Comparison of ENCODE assay signal across 20 mouse cellular contexts in the genomic region with DNA sequence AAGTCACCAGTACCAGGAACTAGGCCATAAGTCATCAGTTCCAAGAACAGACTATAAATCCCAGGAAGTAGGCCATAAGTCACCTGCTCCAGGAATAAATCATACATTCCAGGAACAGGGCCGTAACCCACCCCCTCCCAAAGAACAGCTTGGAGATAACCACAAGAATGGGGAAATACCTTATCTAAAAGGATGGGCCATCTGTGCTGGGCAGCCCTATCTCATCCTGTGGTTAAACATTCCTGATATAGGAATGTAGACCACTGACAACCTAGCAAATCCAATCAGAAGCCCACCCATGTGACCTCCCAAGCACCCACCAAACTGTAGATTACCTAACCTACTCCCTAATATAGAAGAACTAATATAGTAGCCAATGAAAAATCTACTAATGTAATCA. TPM values are rescaled to one million over a fixed set of nuclear protein-coding genes. Genes with fewer than 3 reads are reported as not detected.
DNase-seq lines count a peak whose midpoint lies in the region; ATAC-seq and TF ChIP-seq lines count a peak whose summit lies in the region.
"Had no signal": no experiment of that assay in that cellular context is flagged by ENCODE, and none has a peak within 500 bp of the region (broad histone marks: within the 10 kb centered on the region; RNA-seq: fewer than 3 reads in every experiment).

No protein-coding gene starts in this region.

- H3K27ac ChIP-seq in intestine, postnatal 0 days (ENCODE audit: low read depth, low read length), result no peak overlapping the region
- no peak overlapping the region for H3K27ac ChIP-seq in intestine, embryonic 16.5 days (ENCODE audit: low read length)
- H3K27ac ChIP-seq: embryonic facial prominence, embryonic 10.5 days; embryonic facial prominence, embryonic 12.5 days; forebrain, embryonic 13.5 days; forebrain, embryonic 15.5 days had no signal

- no peak overlapping the region for H3K9ac ChIP-seq in intestine, postnatal 0 days (ENCODE audit: low read depth, low read length)
- no peak overlapping the region for H3K9ac ChIP-seq in intestine, embryonic 16.5 days (ENCODE audit: low read depth, low read length)
- H3K9ac ChIP-seq: embryonic facial prominence, embryonic 12.5 days; forebrain, embryonic 13.5 days; forebrain, embryonic 15.5 days; forebrain, postnatal 0 days had no signal

- H3K4me2 ChIP-seq in intestine, postnatal 0 days (replicated peaks; ENCODE audit: low read depth), result no peak overlapping the region
- H3K4me2 ChIP-seq in intestine, embryonic 16.5 days (ENCODE audit: low read depth, low read length), result no peak overlapping the region
- H3K4me2 ChIP-seq: embryonic facial prominence, embryonic 12.5 days; forebrain, embryonic 13.5 days; forebrain, embryonic 15.5 days had no signal

- DNase-seq in MEL-GATA-1-ER (ENCODE audit: extremely low read depth, low read depth), result peak; percentile 27
- no peak for DNase-seq in heart, postnatal 4 days
- DNase-seq in heart, adult 9 months (ENCODE audit: low spot score in 2 of 2), result no peak
- DNase-seq: adrenal gland, adult 2 months; adrenal gland, postnatal 10 days; adrenal gland, postnatal 25 days; cerebellum, adult 11-12 months; cerebellum, adult 2 months; cerebellum, adult 9-10 months; cerebellum, postnatal 10 days; cerebellum, postnatal 25 days; forebrain, postnatal 0 days had no signal

- no peaks in the 10 kb centered on the region for H3K9me3 ChIP-seq in intestine, postnatal 0 days (ENCODE audit: control insufficient read depth)
- H3K9me3 ChIP-seq in intestine, embryonic 16.5 days (ENCODE audit: control insufficient read depth, low read length), result no peaks in the 10 kb centered on the region
- H3K9me3 ChIP-seq: embryonic facial prominence, embryonic 10.5 days; embryonic facial prominence, embryonic 12.5 days; forebrain, embryonic 13.5 days; forebrain, embryonic 15.5 days had no signal

- peak; percentile 82 for ATAC-seq in intestine, postnatal 0 days
- ATAC-seq in intestine, embryonic 16.5 days, result no peak
- ATAC-seq: forebrain, embryonic 13.5 days; forebrain, embryonic 15.5 days; forebrain, postnatal 0 days had no signal

- no peaks in the 10 kb centered on the region for H3K36me3 ChIP-seq in intestine, postnatal 0 days (ENCODE audit: control insufficient read depth, insufficient read depth)
- H3K36me3 ChIP-seq in intestine, embryonic 16.5 days (ENCODE audit: control insufficient read depth, insufficient read depth, low read length), result no peaks in the 10 kb centered on the region
- H3K36me3 ChIP-seq: embryonic facial prominence, embryonic 10.5 days; embryonic facial prominence, embryonic 12.5 days; forebrain, embryonic 15.5 days had no signal

- 65% methylated on average over 1 of the region's 1 CpGs for WGBS in intestine, postnatal 0 days
- 80% methylated on average over 1 of the region's 1 CpGs for WGBS in intestine, embryonic 16.5 days

- TF ChIP-seq CTCF in intestine, postnatal 0 days (IDR thresholded peaks at IDR 0.05; ENCODE audit: low read depth), result no peak

- H3K4me3 ChIP-seq in intestine, postnatal 0 days (ENCODE audit: low read depth, low read length), result no peak overlapping the region
- H3K4me3 ChIP-seq in intestine, embryonic 16.5 days (ENCODE audit: low read length), result no peak overlapping the region
- H3K4me3 ChIP-seq: embryonic facial prominence, embryonic 10.5 days; embryonic facial prominence, embryonic 12.5 days; forebrain, embryonic 13.5 days; forebrain, embryonic 15.5 days had no signal

- no peaks in the 10 kb centered on the region for H3K27me3 ChIP-seq in intestine, postnatal 0 days (replicated peaks; ENCODE audit: control insufficient read depth, insufficient read depth, low read length)
- no peaks in the 10 kb centered on the region for H3K27me3 ChIP-seq in intestine, embryonic 16.5 days (replicated peaks; ENCODE audit: control insufficient read depth, insufficient read depth, low read length)
- H3K27me3 ChIP-seq: embryonic facial prominence, embryonic 12.5 days; forebrain, embryonic 15.5 days had no signal

- H3K4me1 ChIP-seq in intestine, postnatal 0 days (replicated peaks; ENCODE audit: control insufficient read depth, insufficient read depth, low read length), result no peaks in the 10 kb centered on the region
- H3K4me1 ChIP-seq in intestine, embryonic 16.5 days (ENCODE audit: control insufficient read depth, insufficient read depth, low read length), result no peaks in the 10 kb centered on the region
- H3K4me1 ChIP-seq: embryonic facial prominence, embryonic 10.5 days; embryonic facial prominence, embryonic 12.5 days; forebrain, embryonic 13.5 days; forebrain, embryonic 15.5 days had no signal

RNA-seq across cellular contexts. Expression of gene Ppef1, which starts 9.8 kb away (rescaled TPM):
- 4.1 and 6.4 TPM in 2 replicates for polyA plus RNA-seq in intestine, postnatal 0 days (2015; fragmentation: Nextera tagmentation; extraction: Ambion mirVana)
- polyA plus RNA-seq in intestine, embryonic 16.5 days (2015; fragmentation: Nextera tagmentation; extraction: Ambion mirVana), result 0.33 TPM in 1 of 2 replicates, not detected in the other
- total RNA-seq in heart, postnatal 4 days (2021), result under 1 TPM in 1 of 2 experiments, not detected in 1; 0.16 TPM
- total RNA-seq: adrenal gland, adult 2 months; adrenal gland, postnatal 10 days; adrenal gland, postnatal 25 days had no signal
- polyA plus RNA-seq: adrenal gland, adult 2 months; embryonic facial prominence, embryonic 10.5 days had no signal

RNA-seq across cellular contexts. Expression of gene Rs1, which starts 22.4 kb away (rescaled TPM):
- 0.05 TPM in 1 of 2 replicates, not detected in the other for polyA plus RNA-seq in intestine, postnatal 0 days (2015; fragmentation: Nextera tagmentation; extraction: Ambion mirVana)
- polyA plus RNA-seq in intestine, embryonic 16.5 days (2015; fragmentation: Nextera tagmentation; extraction: Ambion mirVana), result not detected in 2 replicates
- under 1 TPM in 1 of 2 experiments, not detected in 1; 0.20 TPM for total RNA-seq in heart, postnatal 4 days (2021)
- total RNA-seq: forebrain, postnatal 0 days had no signal
- polyA plus RNA-seq: adrenal gland, adult 2 months; C2C12; embryonic facial prominence, embryonic 10.5 days; embryonic facial prominence, embryonic 12.5 days; embryonic facial prominence, embryonic 14.5 days had no signal
